Mouse (Mus musculus): ENCODE results near the gene Cdkal1.

DNA sequence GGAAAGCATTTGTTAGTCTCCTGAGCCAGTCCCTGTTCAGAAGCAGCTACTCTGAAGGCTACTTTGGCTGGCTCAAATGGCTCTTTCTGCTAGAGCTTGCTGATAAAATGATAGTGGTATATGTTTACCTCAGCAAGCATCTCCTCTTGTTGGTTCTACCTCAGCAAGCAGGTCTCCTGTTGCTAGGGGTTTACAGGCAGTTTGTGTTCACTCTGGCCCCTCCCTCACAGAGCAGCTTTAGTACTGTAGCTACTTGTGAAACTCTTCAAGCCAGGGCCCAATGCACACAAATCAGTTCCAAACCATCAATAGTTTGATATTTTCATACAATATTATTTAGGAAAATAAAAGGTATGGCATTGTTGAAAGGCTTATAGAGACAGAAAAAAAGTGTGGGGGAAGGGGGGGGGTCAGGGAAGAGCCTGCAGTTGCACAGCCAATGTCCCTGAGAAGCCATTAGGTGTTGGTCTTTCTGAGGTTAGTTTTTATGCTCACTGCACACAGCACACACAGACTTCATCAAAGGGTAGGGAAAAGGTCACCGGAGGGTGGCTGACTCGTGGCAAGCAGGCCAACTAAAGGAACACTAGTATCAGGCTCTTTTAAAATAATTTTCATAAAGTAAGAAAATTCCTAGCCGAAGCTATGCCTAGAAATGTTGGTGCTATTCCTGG lies 499.9 kb downstream of the Cdkal1 start:
- TF ChIP-seq CTCF (IDR thresholded peaks at IDR 0.05; ENCODE audit: low read depth, low read length) = no peak
- TF ChIP-seq POLR2A (IDR thresholded peaks at IDR 0.05; ENCODE audit: borderline replicate concordance, low read depth, low read length) = no peak

Measured in bone marrow macrophage, adult 2 months (primary cell).